Mouse (Mus musculus): Measurements from ENCODE around the gene Hbb-bs.

DNA sequence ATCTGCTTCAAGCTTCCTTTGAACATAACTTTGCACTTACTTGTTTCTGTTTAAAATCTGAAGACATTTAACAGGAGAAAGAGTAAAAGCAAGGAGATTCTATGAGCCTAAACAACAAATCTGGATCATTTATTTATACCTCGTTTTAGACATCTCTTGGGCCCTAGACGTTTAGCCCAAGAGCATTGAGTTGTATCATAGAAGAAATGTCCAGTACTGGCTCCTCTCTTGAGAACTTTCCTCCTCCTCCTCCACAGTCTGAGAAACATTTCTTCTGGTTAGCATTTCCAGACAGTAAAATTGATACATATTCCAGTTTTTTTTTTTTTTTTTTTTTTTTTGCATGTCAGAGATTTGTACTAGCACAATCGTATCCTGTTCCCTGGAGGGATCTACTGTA is 36.2 kb downstream of the Hbb-bs start, which contains the start of gene Olfr67:
- TF ChIP-seq EP300 (IDR thresholded peaks at IDR 0.05; ENCODE audit: low read depth), result no peak
- no peak for TF ChIP-seq CTCF (IDR thresholded peaks at IDR 0.05; ENCODE audit: low read depth)
